Mouse (Mus musculus) thymus, adult 2 months (tissue): ENCODE measurements around the gene Kxd1. TPM values are rescaled to one million over a fixed set of nuclear protein-coding genes. Genes with fewer than 3 reads are reported as not detected.

Experiments used
- DNase-seq: peaks from one replicate; pipeline ENCODE4 v3.0.0; 2021
- H3K27ac ChIP-seq: fragments of 200-500 bp; 2 replicates; pipeline ENCODE4 v1.5.1; 2012; ENCODE audit warnings: low read length, control low read depth; ENCODE audit not compliant: control insufficient read depth, insufficient read depth
- H3K27me3 ChIP-seq: fragments of 200-500 bp; 2 replicates; pipeline ENCODE4 v1.6.1; 2012; ENCODE audit warnings: mild to moderate bottlenecking, low read length, moderate library complexity, mixed read lengths; ENCODE audit not compliant: control insufficient read depth, insufficient read depth
- H3K36me3 ChIP-seq: fragments of 200-500 bp; 2 replicates; pipeline ENCODE4 v1.6.1; 2012; ENCODE audit warnings: mild to moderate bottlenecking, low read length, moderate library complexity; ENCODE audit not compliant: control insufficient read depth, insufficient read depth
- H3K4me1 ChIP-seq: fragments of 200-500 bp; replicated peaks from 2 replicates; pipeline ENCODE4 v1.6.1; 2012; ENCODE audit warnings: low read length; ENCODE audit not compliant: control insufficient read depth, insufficient read depth
- H3K4me3 ChIP-seq: fragments of 200-500 bp; 2 replicates; pipeline ENCODE4 v1.5.1; 2012; ENCODE audit warnings: mild to moderate bottlenecking, low read length, control low read depth, moderate library complexity; ENCODE audit not compliant: control insufficient read depth, insufficient read depth
- CTCF ChIP-seq: fragments of 200-500 bp; IDR thresholded peaks from 2 replicates; pipeline ENCODE4 v1.5.1; 2012; ENCODE audit warnings: mild to moderate bottlenecking, control low read depth, low read length, moderate library complexity, borderline replicate concordance; ENCODE audit not compliant: control insufficient read depth, poor library complexity, insufficient read depth; ENCODE audit errors: extremely low read depth
- POLR2A ChIP-seq: fragments of 200-500 bp; IDR thresholded peaks from 2 replicates; pipeline ENCODE4 v1.6.1; 2012; ENCODE audit warnings: mild to moderate bottlenecking, low read length, control low read depth, moderate library complexity; ENCODE audit not compliant: control insufficient read depth, poor library complexity, insufficient read depth; ENCODE audit errors: extremely low read depth
- WGBS: fragments of 180-500 bp; shearing (Covaris S2); methylation state at CpG from one replicate; pipeline ENCODE4 v1.1.7; 2018; 5-methylcytosine and 5-hydroxymethylcytosine counted together
- polyA plus RNA-seq: library from polyadenylated mRNA; depleted of rRNA; stranded (reverse); fragments of >200 nt; gene quantifications from 2 replicates; pipeline ENCODE4 v1.2.3, GENCODE M21; 2012

Kxd1 gene
- polyA plus RNA-seq, 1 experiment = 72.7 TPM

DNA sequence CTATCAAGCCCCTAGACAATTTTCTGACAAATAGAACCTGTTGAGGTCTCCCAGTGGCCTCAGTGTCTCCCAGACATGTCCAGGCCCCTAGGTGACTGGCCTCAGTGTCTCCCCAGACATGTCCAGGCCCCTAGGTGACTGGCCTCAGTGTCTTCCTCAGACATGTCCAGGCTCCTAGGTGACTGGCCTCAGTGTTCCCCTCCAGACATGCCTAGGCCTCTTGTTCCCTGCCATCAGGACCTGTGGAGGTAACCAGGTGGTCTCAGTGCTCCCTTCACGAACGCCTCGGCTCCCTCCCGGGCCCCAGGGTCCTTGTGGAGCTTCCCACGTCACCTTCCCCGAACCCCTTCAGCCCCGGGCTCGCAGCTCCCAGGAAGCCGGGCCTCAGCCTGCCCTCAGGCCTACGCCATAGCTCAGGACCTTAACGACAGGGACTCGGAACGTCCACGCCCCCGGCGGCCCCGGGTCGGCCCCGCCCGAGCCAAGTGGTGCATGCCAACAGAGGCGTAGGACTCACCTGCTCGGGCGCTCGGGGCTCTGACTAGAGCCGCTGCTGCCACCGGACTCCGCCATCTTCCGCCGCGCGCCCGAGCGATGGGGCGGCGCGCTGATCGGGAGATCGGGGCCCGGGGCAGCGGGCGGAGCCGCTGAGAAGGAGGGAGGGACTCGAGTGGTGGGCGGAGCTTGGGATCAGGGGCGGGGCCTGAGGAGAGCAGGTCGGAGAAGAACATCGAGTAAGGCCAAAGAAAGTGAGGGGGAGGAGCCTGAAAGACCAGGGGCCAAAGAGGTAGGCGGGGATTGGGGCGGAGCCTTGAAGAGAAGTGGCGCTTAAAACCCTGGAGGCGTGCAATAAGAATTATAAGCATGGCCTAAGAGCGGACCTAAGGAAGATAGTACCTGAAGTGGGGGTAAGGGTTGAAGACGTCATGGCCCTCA is 51.2 kb downstream of the Kxd1 start, which contains the start of gene Klhl26:
TSS of gene Klhl26 (minus strand) at position 636 of the 936 bp plus-strand sequence.
- DNase-seq = peak; percentile 94
- Histone ChIP-seq H3K36me3 (no peaks in the 10 kb centered on the region), H3K4me1 (peaks cover 16% of the 10 kb centered on the region), H3K4me3 (peak within 1 kb of the TSS; percentile 80), H3K27ac (no peak within 1 kb of the TSS), H3K27me3 (0 out of 2 replicates have a peak, but pooled peaks cover 3% of the 10 kb centered on the region)
- under 1% methylated on average over 53 of the region's 53 CpGs for WGBS
- TF ChIP-seq POLR2A = 0 out of 2 replicates have a peak, but pooled peaks have one; percentile 31
- no peak for TF ChIP-seq CTCF

DNA sequence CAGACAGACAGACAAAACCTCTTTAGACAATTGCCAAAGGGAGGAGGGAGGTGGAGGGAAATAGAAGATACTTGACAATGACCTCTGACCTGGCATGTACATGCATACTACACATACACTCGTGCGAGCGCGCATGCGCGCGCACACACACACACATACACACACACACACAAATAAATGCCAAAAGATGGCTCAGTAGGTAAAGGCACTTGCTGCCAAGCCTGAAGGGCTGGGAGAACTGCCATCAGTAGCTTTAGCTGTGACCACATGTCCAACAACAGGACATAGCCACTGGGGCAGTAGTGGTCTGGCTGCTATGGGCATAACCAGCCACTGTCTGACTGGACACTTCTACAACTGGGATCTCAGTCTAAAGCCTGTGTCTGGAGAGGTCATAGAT is 55.9 kb downstream of the Kxd1 start:
- Histone ChIP-seq H3K27ac (no peak overlapping the region), H3K36me3 (no peaks in the 10 kb centered on the region), H3K27me3 (no peaks in the 10 kb centered on the region), H3K4me3 (no peak overlapping the region), H3K4me1 (peaks cover 7% of the 10 kb centered on the region)
- no peak for TF ChIP-seq POLR2A
- TF ChIP-seq CTCF = no peak
- 98% methylated on average over 7 of the region's 7 CpGs for WGBS
- no peak for DNase-seq

DNA sequence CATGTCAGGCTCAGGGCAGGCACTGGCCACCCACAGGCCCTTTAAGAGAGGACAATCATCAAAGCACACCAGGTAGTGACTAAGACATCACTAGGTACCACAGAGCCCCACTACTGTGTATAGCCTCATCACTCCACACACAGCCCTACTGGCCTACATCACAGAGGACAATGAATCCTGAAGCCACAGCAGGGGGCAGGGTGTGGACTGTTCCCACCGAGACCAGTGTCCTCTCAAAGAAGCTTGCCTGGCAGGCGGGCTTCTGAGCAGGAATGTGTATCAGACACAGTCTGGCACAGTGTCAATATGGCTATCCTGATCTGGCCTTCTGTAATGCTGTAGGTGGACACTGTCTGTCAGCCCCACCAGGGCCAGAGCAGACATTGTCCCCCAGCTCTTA is 57.8 kb downstream of the Kxd1 start:
- TF ChIP-seq POLR2A (no peak), CTCF (no peak)
- no peaks in the 10 kb centered on the region for H3K36me3 ChIP-seq
- no peak overlapping the region for H3K4me3 ChIP-seq
- no peaks in the 10 kb centered on the region for H3K4me1 ChIP-seq
- H3K27me3 ChIP-seq = no peaks in the 10 kb centered on the region
- H3K27ac ChIP-seq = no peak overlapping the region
- WGBS = 93% methylated on average over 2 of the region's 2 CpGs
- DNase-seq = no peak

GRCm38 (mm10) chr8:70469295-70469916 is 58.4 kb downstream of the Kxd1 start:
- DNase-seq = no peak
- TF ChIP-seq POLR2A (no peak), CTCF (no peak)
- Histone ChIP-seq H3K27ac (no peak overlapping the region), H3K27me3 (no peaks in the 10 kb centered on the region), H3K4me1 (no peaks in the 10 kb centered on the region), H3K4me3 (no peak overlapping the region), H3K36me3 (no peaks in the 10 kb centered on the region)
- 67% methylated on average over 10 of the region's 10 CpGs for WGBS

- 97% methylated on average over 4 of the region's 4 CpGs for WGBS
- DNase-seq = no peak
- TF ChIP-seq POLR2A = no peak
- no peak for TF ChIP-seq CTCF
- H3K4me3 ChIP-seq = no peak overlapping the region
- H3K27ac ChIP-seq = no peak overlapping the region
- no peaks in the 10 kb centered on the region for H3K27me3 ChIP-seq
- H3K36me3 ChIP-seq = no peaks in the 10 kb centered on the region
- no peaks in the 10 kb centered on the region for H3K4me1 ChIP-seq
Observed at GRCm38 (mm10) chr8:70468733-70469132, 59.0 kb downstream of the Kxd1 start.

DNA sequence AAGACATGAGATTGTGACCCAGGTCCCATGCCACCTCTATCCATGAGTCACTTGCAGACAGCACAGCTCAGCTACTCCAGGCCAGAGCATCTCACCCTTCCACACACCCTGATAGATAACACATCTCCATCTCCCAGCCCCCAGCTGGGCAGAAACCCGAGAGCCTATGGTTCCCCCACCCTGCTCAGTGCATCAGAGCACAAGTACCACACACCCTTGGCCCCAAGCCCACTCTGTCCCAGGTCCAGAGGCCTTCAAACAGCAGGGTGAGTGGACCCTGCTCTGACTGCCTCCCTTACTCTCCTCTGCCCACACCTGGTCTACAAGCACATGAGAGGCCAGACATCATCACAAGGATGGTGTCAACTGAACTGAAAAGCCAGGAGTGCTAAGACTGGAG is 59.8 kb downstream of the Kxd1 start:
- no peaks in the 10 kb centered on the region for H3K27me3 ChIP-seq
- H3K27ac ChIP-seq = no peak overlapping the region
- no peaks in the 10 kb centered on the region for H3K36me3 ChIP-seq
- 94% methylated on average over 1 of the region's 1 CpGs for WGBS
- TF ChIP-seq CTCF (no peak), POLR2A (no peak)
- no peaks in the 10 kb centered on the region for H3K4me1 ChIP-seq
- DNase-seq = no peak
- no peak overlapping the region for H3K4me3 ChIP-seq
